Mouse (Mus musculus) forebrain, embryonic 11.5 days (tissue): ENCODE measurements around the gene Zfp319. TPM values are rescaled to one million over a fixed set of nuclear protein-coding genes. Genes with fewer than 3 reads are reported as not detected.

Source experiments
- ATAC-seq: fragments of 200-750 bp; cut with Nextera tagmentation; replicated peaks from 2 replicates; pipeline ENCODE4 v1.8.0; 2017; ENCODE audit warnings: moderate TSS enrichment; ENCODE audit not compliant: low FRiP score
- DNase-seq: peaks from one replicate; pipeline ENCODE4 v3.0.0-alpha.2; 2017; ENCODE audit warnings: low spot score
- H3K27ac ChIP-seq: fragments of 300-500 bp; sonication (generic); 2 replicates; pipeline ENCODE4 v1.5.1; 2014; ENCODE audit warnings: low read depth, low read length
- H3K27me3 ChIP-seq: fragments of 300-500 bp; sonication (generic); 2 replicates; pipeline ENCODE4 v1.6.1; 2014; ENCODE audit warnings: mild to moderate bottlenecking, low read length, mixed read lengths; ENCODE audit not compliant: control insufficient read depth, insufficient read depth
- H3K36me3 ChIP-seq: fragments of 300-500 bp; sonication (generic); 2 replicates; pipeline ENCODE4 v1.6.1; 2014; ENCODE audit warnings: mild to moderate bottlenecking, low read length, moderate library complexity, mixed read lengths; ENCODE audit not compliant: control insufficient read depth, insufficient read depth
- H3K4me1 ChIP-seq: fragments of 300-500 bp; sonication (generic); replicated peaks from 2 replicates; pipeline ENCODE4 v1.6.1; 2014; ENCODE audit warnings: low read length, mixed read lengths; ENCODE audit not compliant: control insufficient read depth, insufficient read depth
- H3K4me2 ChIP-seq: fragments of 300-500 bp; sonication (generic); 2 replicates; pipeline ENCODE4 v1.6.1; 2014; ENCODE audit warnings: low read depth, mild to moderate bottlenecking, low read length, moderate library complexity, mixed read lengths; ENCODE audit not compliant: severe bottlenecking
- H3K4me3 ChIP-seq: fragments of 300-500 bp; sonication (generic); 2 replicates; pipeline ENCODE4 v1.5.1; 2014; ENCODE audit warnings: low read depth, low read length
- H3K9ac ChIP-seq: fragments of 300-500 bp; sonication (generic); 2 replicates; pipeline ENCODE4 v1.6.1; 2014; ENCODE audit warnings: low read length
- H3K9me3 ChIP-seq: fragments of 300-500 bp; sonication (generic); 2 replicates; pipeline ENCODE4 v1.6.1; 2016; ENCODE audit warnings: low read length, mixed read lengths; ENCODE audit not compliant: control insufficient read depth
- WGBS: fragments of 180-500 bp; shearing (Covaris S2); extraction: QIAGEN DNeasy Blood & Tissue Kit; methylation state at CpG from one replicate; pipeline ENCODE4 v1.1.7; 2014; 5-methylcytosine and 5-hydroxymethylcytosine counted together
- polyA plus RNA-seq: library from polyadenylated mRNA; unstranded; fragments of >200 nt; fragmentation: Nextera tagmentation; extraction: Ambion mirVana; gene quantifications from 2 replicates; pipeline ENCODE4 v1.2.1, GENCODE M21; 2014

Zfp319 gene
- polyA plus RNA-seq, 1 experiment from 2014 or later: 14.6 TPM

DNA sequence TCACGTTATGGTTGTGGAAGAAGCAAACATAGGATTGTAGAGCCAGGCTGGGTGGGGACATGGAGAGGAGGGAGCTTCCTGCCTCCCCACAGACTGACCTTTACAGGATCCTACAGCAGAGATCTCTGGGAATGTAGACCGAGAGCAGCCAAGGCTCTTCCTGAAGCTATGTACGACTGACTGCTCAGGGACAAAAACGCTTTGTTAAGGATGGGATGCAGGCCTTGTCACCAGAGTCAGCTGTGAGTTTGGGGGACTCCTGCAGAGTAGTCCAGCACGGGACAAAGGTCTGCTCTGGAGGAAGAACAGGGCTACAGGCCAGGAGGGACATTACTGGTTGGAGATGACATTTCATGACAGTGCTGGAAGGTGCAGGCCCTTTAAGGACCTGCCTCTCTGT is 7.1 kb downstream of the Zfp319 start:
- Histone ChIP-seq H3K36me3 (peaks cover 18% of the 10 kb centered on the region), H3K27ac (no peak overlapping the region), H3K4me1 (peaks cover 4% of the 10 kb centered on the region; the same call in 1 of the 2 replicates)

DNA sequence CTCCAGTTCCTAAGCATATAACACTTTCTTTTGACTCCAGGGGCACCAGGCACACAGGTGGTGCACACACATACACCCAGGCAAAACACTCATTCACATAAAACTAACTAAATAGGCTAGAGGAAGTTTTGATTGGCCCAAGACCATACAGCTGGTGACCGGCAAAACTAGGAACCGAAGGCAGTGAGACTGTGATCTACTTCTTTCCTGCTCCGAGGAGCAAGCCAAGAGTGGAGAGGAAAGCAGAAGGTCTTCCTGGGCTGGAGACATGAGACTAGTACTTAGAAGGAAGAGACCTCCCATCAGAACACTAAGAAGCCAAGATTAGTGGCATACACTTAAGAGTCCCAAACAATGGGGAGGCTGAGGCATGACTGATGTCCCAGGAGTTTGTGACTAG is 8.5 kb downstream of the Zfp319 start:
- H3K9me3 ChIP-seq: no peaks in the 10 kb centered on the region
- H3K27ac ChIP-seq: no peak overlapping the region
- ATAC-seq: no peak
- no peaks in the 10 kb centered on the region for H3K27me3 ChIP-seq
- no peak overlapping the region for H3K4me2 ChIP-seq
- H3K36me3 ChIP-seq: peaks cover 9% of the 10 kb centered on the region
- WGBS: 90% methylated on average over 3 of the region's 3 CpGs
- DNase-seq: no peak
- peaks cover 4% of the 10 kb centered on the region; the same call in 1 of the 2 replicates for H3K4me1 ChIP-seq
- no peak overlapping the region for H3K4me3 ChIP-seq
- no peak overlapping the region for H3K9ac ChIP-seq

More for the DNA sequence above, 7.1 kb downstream of the Zfp319 start:
- Histone ChIP-seq H3K4me2 (no peak overlapping the region), H3K27me3 (no peaks in the 10 kb centered on the region), H3K9me3 (no peaks in the 10 kb centered on the region), H3K4me3 (no peak overlapping the region), H3K9ac (no peak overlapping the region)
- DNase-seq: no peak
- WGBS: 37% methylated on average over 5 of the region's 5 CpGs
- ATAC-seq: no peak

DNA sequence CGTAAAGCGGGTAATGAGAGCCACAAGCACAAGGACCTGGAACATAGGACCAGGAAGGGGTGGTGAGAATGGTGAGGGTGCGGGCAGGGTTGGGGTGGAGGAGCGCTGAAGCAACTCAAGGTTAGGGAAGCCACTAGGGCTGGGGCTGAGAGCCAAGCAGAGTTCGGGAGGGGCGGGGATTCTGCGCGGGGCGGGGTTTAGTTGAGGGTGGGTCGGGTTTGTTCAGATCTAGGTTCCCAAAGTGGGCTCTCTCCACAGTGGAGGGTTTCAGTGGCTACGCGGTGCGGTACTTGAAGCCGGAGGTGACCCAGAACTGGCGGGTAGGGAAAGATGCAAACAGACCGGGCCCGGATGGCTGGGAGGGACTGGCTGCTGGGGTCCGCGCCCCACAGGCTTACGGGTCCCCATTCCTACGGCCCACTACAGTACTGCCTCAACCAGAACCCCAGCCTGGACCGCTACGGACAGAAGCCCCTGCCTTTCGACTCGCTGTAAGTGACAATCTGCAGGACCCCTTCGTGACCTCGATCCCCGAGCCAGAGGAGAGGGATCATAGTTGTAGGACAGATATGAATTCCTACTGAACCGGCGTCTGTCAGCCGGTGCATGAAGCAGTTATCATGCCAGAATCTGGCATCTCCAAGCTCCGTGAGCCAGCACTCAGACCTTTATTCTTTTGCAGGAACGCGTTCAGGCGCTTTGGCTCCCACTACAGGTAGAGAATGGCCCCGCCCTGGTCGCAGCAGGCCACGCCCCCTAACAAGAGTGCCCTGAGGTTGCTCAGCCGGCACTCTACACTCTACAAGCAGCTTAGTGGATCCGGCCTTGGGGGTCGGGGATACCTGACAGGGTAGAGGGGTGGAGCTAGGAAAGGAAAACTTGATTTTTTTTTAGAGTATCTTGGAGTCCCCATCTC is 11.3 kb downstream of the Zfp319 start:
- WGBS: 2% methylated on average over 41 of the region's 41 CpGs
- Histone ChIP-seq H3K9ac (peak overlapping the region; percentile 47; the same call in 1 of the 2 replicates), H3K4me3 (peak overlapping the region; percentile 32), H3K27me3 (no peaks in the 10 kb centered on the region), H3K27ac (no peak overlapping the region), H3K9me3 (no peaks in the 10 kb centered on the region), H3K4me1 (peaks cover 4% of the 10 kb centered on the region; the same call in 1 of the 2 replicates), H3K4me2 (peak overlapping the region; percentile 58), H3K36me3 (no peaks in the 10 kb centered on the region; the same call in 1 of the 2 replicates)
- DNase-seq: peak; percentile 74
- ATAC-seq: peak; percentile 74

DNA sequence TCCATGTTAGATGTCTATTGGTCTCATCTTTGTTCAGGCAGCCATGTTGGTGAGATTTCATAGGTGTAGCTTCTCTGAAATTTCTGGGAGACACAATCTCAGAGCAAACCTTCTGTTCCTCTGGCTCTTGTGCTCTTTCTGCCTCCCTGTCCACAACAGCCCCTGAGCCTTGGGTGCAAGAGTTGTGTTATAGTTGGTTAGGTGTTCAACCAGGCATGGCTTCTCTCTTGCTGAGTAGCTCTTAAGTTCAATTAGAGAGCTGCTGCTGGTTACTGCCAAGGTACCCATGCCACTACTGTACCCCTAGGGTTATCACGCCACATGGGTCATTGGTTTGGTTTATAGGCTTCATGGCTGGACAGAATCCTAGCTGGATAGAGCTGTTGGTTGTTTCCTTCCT is 16.4 kb downstream of the Zfp319 start:
- Histone ChIP-seq H3K27me3 (no peaks in the 10 kb centered on the region), H3K9me3 (no peaks in the 10 kb centered on the region), H3K36me3 (no peaks in the 10 kb centered on the region), H3K4me3 (no peak overlapping the region), H3K27ac (no peak overlapping the region), H3K4me1 (peaks cover 3% of the 10 kb centered on the region; the same call in 1 of the 2 replicates), H3K4me2 (no peak overlapping the region), H3K9ac (no peak overlapping the region)
- no peak for DNase-seq
- ATAC-seq: no peak
- WGBS: 88% methylated on average over 1 of the region's 1 CpGs

DNA sequence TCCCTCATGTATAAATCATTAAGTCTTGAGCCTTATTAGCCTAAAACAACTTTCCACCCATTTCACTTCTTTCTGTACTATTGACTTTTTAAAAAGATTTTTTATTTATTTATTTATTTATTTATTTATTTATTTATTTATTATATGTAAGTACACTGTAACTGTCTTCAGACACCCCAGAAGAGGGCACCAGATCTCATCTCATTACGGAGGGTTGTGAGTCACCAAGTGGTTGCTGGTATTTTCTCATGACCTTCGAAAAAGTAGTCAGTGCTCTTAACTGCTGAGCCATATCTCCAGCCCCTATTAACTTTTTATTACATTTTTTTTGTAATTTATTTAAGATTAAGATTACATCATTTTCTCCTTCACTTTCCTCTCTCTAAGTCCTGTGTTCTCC is 17.0 kb downstream of the Zfp319 start:
- WGBS: 83% methylated on average over 2 of the region's 2 CpGs
- Histone ChIP-seq H3K4me2 (no peak overlapping the region), H3K27ac (no peak overlapping the region), H3K9me3 (no peaks in the 10 kb centered on the region), H3K4me3 (no peak overlapping the region), H3K27me3 (no peaks in the 10 kb centered on the region), H3K4me1 (peaks cover 3% of the 10 kb centered on the region; the same call in 1 of the 2 replicates), H3K9ac (no peak overlapping the region), H3K36me3 (no peaks in the 10 kb centered on the region)
- DNase-seq: no peak
- no peak for ATAC-seq

DNA sequence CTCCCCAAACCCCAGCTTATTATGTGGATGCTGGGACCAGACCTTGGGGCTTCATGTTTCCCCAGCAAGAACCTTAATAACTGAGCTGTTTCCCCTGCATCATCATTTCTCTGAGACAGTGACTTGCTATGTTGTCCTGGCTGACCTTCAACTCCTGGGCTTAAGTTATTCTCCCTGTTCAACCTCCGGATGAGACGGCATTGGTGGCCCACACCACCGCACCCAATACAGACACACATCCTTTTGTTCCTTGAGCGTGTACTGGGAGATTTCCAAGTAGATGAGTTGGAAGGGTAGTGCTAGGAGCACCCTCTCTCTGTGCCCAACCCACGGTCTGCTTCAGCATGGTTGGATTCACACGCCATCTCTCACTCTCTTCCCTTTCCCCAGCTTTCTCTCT is 17.9 kb downstream of the Zfp319 start:
- no peak overlapping the region for H3K4me3 ChIP-seq
- no peak overlapping the region for H3K4me2 ChIP-seq
- ATAC-seq (no peak), DNase-seq (no peak)
- no peak overlapping the region for H3K9ac ChIP-seq
- 86% methylated on average over 6 of the region's 6 CpGs for WGBS
- no peak overlapping the region for H3K27ac ChIP-seq
- H3K4me1 ChIP-seq: peaks cover 3% of the 10 kb centered on the region; the same call in 1 of the 2 replicates
- H3K9me3 ChIP-seq: no peaks in the 10 kb centered on the region
- H3K36me3 ChIP-seq: no peaks in the 10 kb centered on the region
- H3K27me3 ChIP-seq: no peaks in the 10 kb centered on the region

DNA sequence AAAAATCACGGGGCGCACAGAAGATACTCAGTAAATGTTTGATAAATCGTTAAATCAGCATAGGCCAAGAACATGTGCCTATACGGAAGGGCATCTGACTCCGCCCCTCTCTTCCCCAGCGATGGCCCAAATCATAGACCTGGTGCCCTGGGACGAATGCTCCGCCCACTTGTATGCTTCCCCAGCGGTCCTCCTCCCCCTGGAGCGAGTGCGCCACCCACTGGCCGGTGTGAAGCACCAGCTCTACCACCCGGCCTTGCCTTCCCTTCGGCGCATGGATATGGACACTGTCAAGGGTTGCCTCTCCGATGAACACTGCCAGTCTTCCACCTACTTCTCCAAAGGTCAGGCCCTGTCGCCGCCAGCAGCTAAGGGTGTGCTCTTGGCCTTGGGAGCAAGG is 18.9 kb downstream of the Zfp319 start:
- H3K9me3 ChIP-seq: no peaks in the 10 kb centered on the region
- WGBS: 63% methylated on average over 18 of the region's 18 CpGs
- no peaks in the 10 kb centered on the region for H3K27me3 ChIP-seq
- no peak overlapping the region for H3K4me3 ChIP-seq
- DNase-seq (no peak), ATAC-seq (no peak)
- no peaks in the 10 kb centered on the region for H3K36me3 ChIP-seq
- H3K4me1 ChIP-seq: peaks cover 3% of the 10 kb centered on the region; the same call in 1 of the 2 replicates
- no peak overlapping the region for H3K4me2 ChIP-seq
- no peak overlapping the region for H3K9ac ChIP-seq
- no peak overlapping the region for H3K27ac ChIP-seq

DNA sequence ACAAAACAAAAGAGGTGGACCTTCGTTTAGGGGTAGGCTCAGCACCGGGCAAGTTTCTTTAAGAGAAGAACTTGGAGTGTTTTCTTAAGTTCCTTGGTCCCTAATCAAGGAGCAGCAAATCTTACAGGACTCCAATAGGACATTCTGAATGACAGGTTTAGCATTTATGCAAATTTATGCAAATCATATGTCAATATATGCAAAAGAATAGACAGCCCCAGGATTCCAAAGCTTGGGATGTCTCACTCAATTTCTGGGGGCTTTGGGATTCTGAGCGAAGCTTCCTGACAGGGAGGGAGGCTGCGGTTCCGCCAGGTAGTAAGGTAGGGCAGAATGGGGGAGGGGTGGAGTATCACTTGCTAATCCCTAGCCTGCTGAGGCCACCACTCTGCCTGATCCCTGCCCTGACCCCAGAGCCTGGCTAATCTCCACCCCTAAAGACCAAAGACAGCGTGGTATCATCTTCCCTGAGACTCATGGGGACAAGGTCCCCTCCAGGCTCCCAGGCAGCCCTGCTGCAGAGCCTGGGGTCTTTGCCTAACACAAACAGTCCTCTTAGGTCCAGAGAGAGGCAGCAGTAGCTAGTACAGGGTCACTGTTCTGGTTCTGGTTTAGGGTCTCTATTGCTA is 21.3 kb downstream of the Zfp319 start, which contains the start of gene Tepp:
Gene Tepp, plus strand, starts transcription at position 225 of the 629 bp plus-strand sequence.
- no peaks in the 10 kb centered on the region for H3K9me3 ChIP-seq
- H3K27me3 ChIP-seq: no peaks in the 10 kb centered on the region
- H3K4me2 ChIP-seq: no peak within 1 kb of the TSS
- H3K36me3 ChIP-seq: no peaks in the 10 kb centered on the region
- H3K4me3 ChIP-seq: no peak within 1 kb of the TSS
- H3K27ac ChIP-seq: no peak within 1 kb of the TSS
- peaks cover 3% of the 10 kb centered on the region; the same call in 1 of the 2 replicates for H3K4me1 ChIP-seq
- DNase-seq (no peak), ATAC-seq (no peak; the same call in 1 of the 2 replicates)
- WGBS: 13% methylated on average over 6 of the region's 6 CpGs
- H3K9ac ChIP-seq: no peak within 1 kb of the TSS
